ENCODE assay signal across 8 mouse cellular contexts in the genomic region with DNA sequence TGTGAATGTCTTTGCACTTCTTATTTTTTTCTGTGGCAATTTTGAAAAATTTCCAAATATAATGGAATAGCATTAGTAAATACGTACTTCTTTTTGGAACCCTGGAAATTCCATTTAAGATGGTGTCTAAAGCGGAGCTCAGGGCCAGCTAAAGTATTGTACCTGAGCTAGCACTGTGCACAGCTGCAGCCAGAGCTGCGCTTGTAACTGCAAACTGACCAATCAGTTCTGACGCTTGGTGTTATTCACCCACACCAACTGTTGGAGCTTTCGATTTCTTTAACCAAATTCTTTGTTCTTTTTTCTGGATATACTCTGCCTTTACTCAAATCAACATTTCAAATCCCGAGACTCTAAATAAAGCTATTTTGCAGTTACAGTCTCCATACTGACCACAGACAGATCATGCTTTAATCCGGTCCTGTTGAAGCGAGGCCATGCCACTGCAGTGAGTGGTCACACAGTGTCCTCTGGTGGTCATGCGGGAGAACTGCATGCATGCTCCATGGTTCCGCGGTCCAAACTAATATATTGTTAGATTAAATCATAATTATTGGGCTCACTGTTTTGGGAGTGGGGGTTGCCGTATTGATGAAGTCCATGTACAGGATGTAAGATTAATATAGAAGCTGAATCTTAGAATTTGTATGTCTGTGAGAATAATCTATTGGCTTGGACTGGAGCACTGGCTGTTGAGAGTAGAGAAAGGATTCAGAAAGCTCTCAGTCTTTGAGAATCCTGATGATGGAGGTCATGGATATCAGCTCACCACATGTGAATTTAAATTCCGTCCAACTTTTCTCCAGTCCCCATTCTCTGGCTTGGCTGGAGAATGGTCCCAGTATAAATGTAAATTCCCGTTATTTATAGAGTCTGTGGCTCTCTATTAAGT.
A peak's percentile ranks its signal among the peaks of the same experiment; 100 is the strongest.
DNase-seq lines count a peak whose midpoint lies in the region; ATAC-seq and TF ChIP-seq lines count a peak whose summit lies in the region.

No protein-coding gene starts in this region.

- no peak for TF ChIP-seq POLR2A in ES-Bruce4 (IDR thresholded peaks at IDR 0.05; ENCODE audit: insufficient read depth, low read length)

- DNase-seq in brain, embryonic 18.5 days (ENCODE audit: low read depth, low spot score): peak; percentile 18
- DNase-seq in heart, postnatal 4 days: peak; percentile 74
- DNase-seq in layer of hippocampus, adult 11-12 months (ENCODE audit: low spot score): peak; percentile 59
- peak; percentile 79 for DNase-seq in lung, postnatal 0 days (ENCODE audit: low spot score)
- DNase-seq in ovary, postnatal 36 days (ENCODE audit: low spot score): peak; percentile 43
- DNase-seq in thymus, postnatal 4 days: peak; percentile 63

- no peaks in the 10 kb centered on the region for H3K36me3 ChIP-seq in ES-Bruce4 (ENCODE audit: control insufficient read depth, insufficient read depth, low read length, poor library complexity, severe bottlenecking)
- no peaks in the 10 kb centered on the region for H3K36me3 ChIP-seq in forebrain, embryonic 12.5 days (replicated peaks)
- no peaks in the 10 kb centered on the region for H3K36me3 ChIP-seq in lung, postnatal 0 days (ENCODE audit: insufficient read depth, low read length)

- no peak overlapping the region for H3K4me2 ChIP-seq in forebrain, embryonic 12.5 days
- H3K4me2 ChIP-seq in lung, postnatal 0 days (replicated peaks; ENCODE audit: low read depth, low read length): no peak overlapping the region

- no peak overlapping the region for H3K27ac ChIP-seq in ES-Bruce4 (ENCODE audit: insufficient read depth, low read length)
- no peak overlapping the region for H3K27ac ChIP-seq in forebrain, embryonic 12.5 days
- no peak overlapping the region for H3K27ac ChIP-seq in lung, postnatal 0 days (ENCODE audit: low read length)

- peak; percentile 98 for TF ChIP-seq CTCF in ES-Bruce4 (IDR thresholded peaks at IDR 0.05; ENCODE audit: low read depth, low read length)
- peak; percentile 100 for TF ChIP-seq CTCF in lung, postnatal 0 days (IDR thresholded peaks at IDR 0.05)

- 35% methylated on average over 14 of the region's 14 CpGs for WGBS in forebrain, embryonic 12.5 days
- WGBS in lung, postnatal 0 days: 34% methylated on average over 14 of the region's 14 CpGs

- H3K4me1 ChIP-seq in ES-Bruce4 (ENCODE audit: control insufficient read depth, insufficient read depth, low read length): no peaks in the 10 kb centered on the region
- H3K4me1 ChIP-seq in forebrain, embryonic 12.5 days: no peaks in the 10 kb centered on the region
- no peaks in the 10 kb centered on the region for H3K4me1 ChIP-seq in lung, postnatal 0 days (ENCODE audit: insufficient read depth, low read depth, low read length)

- no peak for TF ChIP-seq EP300 in ES-Bruce4 (IDR thresholded peaks at IDR 0.05; ENCODE audit: insufficient read depth, low read depth, low read length)
- TF ChIP-seq EP300 in lung, postnatal 0 days (IDR thresholded peaks at IDR 0.05): no peak

- H3K4me3 ChIP-seq in ES-Bruce4 (ENCODE audit: low read depth, low read length): no peak overlapping the region
- H3K4me3 ChIP-seq in forebrain, embryonic 12.5 days (replicated peaks): no peak overlapping the region
- H3K4me3 ChIP-seq in lung, postnatal 0 days (ENCODE audit: low read depth, low read length): no peak overlapping the region

- H3K9ac ChIP-seq in ES-Bruce4 (ENCODE audit: low read depth, poor library complexity, severe bottlenecking): no peak overlapping the region
- no peak overlapping the region for H3K9ac ChIP-seq in forebrain, embryonic 12.5 days
- H3K9ac ChIP-seq in lung, postnatal 0 days (replicated peaks; ENCODE audit: low read depth): no peak overlapping the region

- no peaks in the 10 kb centered on the region for H3K9me3 ChIP-seq in ES-Bruce4 (replicated peaks; ENCODE audit: control insufficient read depth, insufficient read depth, low read length, poor library complexity, severe bottlenecking)
- no peaks in the 10 kb centered on the region for H3K9me3 ChIP-seq in forebrain, embryonic 12.5 days
- H3K9me3 ChIP-seq in lung, postnatal 0 days (ENCODE audit: low read length): no peaks in the 10 kb centered on the region

- peak; percentile 89 for ATAC-seq in forebrain, embryonic 12.5 days (ENCODE audit: low FRiP score)
- peak; percentile 74 for ATAC-seq in lung, postnatal 0 days

- no peaks in the 10 kb centered on the region for H3K27me3 ChIP-seq in ES-Bruce4 (ENCODE audit: control insufficient read depth, insufficient read depth, low read length, poor library complexity, severe bottlenecking)
- H3K27me3 ChIP-seq in forebrain, embryonic 12.5 days: no peaks in the 10 kb centered on the region
- no peaks in the 10 kb centered on the region for H3K27me3 ChIP-seq in lung, postnatal 0 days (replicated peaks; ENCODE audit: insufficient read depth, low read length)

Comparison
In these comparisons a context has a peak if more than half of its experiments do, and no peak if none do; other contexts are left out.
1. DNase-seq: peak in every context shown above with its lines; median percentile 79 in lung, postnatal 0 days; 74 in heart, postnatal 4 days; 63 in thymus, postnatal 4 days; 59 in layer of hippocampus, adult 11-12 months; 43 in ovary, postnatal 36 days; 18 in brain, embryonic 18.5 days.